Mouse (Mus musculus) left cerebral cortex, adult 11 months (tissue): ENCODE data around the gene 2700081O15Rik.

ENCODE experiments used
- DNase-seq: peaks from one replicate; pipeline ENCODE4 v3.0.0; 2022; ENCODE audit warnings: low spot score

2700081O15Rik gene

DNA sequence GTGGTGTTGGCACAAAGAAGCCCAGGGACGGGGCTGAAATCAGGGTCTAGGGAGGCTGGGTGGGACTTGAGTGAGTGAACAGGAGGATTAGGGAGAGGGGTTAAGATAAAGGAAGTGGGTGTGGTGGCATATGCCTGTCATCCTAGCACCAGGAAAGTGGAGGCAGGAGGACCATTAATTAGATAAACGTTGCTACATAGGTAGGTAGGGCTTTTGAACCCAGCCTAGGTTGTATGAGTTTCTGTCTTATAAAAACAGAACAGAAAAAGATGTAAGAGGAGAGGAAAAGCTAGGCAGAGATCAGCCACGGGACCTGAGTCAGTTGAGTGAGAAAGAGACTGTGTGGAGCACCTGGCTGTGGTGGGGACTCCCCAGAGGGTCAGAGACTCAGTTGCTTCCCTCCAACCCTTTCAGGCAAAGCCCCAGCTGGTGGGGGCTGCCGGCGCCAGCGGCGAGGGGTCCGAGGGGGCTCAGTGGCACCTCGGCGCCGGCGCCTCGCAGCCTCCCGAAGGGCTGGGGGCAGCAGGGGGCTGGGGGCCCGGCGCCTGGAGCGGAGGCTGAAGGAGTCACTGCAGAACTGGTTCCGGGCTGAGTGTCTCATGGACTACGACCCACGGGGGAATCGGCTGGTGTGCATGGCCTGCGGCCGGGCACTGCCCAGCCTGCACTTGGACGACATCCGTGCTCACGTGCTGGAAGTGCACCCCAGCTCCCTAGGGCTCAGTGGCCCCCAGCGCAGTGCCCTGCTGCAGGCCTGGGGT lies 3.6 kb downstream of the 2700081O15Rik start:
- DNase-seq = no peak

- DNase-seq = peak; percentile 68
Measured at GRCm38 (mm10) chr19:7421602-7422591, 4.5 kb downstream of the 2700081O15Rik start.

- DNase-seq = no peak
Measured at GRCm38 (mm10) chr19:7422656-7423027, 5.2 kb downstream of the 2700081O15Rik start.

DNA sequence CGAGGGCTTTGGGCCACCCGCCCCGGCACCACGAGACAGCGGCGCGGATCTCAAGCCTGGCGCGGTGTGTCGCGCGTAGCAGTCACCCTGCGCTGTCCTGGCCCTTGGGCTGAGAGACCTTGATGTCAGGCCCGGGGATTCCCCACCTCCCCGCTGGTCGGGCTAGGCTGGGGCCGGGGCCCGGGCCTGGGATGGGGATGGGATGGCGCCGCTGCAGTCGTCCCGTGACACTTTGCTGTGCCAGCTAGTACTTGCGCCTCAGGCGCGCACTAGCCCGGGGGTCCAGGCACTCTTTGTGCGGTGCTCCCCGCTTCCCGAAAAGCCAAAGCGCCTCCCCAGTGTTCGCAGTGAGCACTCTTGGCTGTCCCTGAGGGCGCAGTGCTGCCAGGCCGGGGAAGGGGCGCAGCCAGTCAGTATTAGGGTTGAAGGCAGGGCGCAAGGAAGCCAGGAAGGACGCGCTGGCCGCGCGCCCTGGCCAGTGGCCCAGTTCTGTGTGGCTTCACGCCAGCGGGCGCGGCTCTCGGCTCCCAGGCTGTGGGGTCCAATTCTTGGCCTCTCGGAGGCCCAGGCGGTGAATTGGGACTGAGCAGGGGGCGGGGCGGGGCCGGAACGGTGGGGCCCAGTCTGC lies 5.7 kb downstream of the 2700081O15Rik start:
- peak; percentile 58 for DNase-seq

DNA sequence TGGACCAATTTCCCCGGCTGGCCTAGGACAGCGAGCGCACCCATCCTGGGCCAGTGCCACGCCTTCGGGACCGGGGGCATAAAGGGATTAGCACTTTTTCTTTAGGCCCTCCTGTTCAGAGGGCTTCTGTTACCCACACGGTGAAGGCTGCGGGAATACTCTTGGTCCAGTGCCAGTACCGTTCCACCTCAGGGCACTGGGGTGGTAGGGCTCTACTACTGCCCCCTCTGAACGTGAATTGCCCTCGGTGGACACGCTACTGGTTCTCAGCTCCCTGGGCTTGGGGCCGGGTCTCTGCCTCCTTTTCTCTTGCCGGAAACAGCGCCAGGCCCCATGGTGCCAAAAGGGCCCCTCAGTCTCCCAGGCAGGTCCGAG lies 6.2 kb downstream of the 2700081O15Rik start:
- DNase-seq = no peak

- no peak for DNase-seq
Measured at GRCm38 (mm10) chr19:7424131-7424530, 6.7 kb downstream of the 2700081O15Rik start.

DNA sequence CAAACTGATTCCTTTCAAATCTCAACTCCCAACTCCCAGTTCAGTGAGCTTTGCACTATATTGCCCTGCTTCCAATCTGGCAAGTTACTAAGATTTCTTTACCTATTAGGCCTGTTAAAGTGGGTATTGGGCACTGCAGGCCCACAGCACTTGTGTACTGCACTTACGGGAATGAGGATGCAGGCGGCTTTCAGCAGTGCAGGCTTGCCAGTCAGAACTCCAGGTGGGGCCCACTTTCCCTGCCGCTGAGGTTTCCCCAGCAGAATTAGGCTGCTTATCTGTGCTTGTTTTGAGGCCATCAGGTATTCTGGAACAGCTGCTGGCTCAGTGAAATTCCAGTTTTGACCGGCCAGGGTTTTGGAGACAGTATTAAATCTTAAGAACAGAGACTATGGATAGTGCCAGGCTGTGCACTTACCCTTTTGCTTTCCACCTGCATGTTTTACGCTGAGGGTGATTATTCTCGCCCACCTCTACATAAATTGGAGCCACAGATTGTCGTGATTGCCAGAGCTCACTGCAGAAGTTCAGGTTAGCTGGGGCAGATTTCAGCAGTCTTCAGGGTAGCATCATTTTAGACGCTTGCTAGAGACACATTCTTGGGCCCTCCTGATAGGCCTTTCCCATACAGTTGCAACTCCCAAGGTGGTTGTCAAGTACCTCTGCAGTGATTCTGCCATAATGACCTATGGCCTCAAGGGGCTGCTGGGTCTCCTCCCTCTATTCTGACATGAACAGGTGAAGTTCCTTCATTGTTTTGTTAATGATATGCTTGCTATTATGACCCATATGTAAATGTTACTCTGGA lies 7.4 kb downstream of the 2700081O15Rik start:
- DNase-seq = no peak

DNA sequence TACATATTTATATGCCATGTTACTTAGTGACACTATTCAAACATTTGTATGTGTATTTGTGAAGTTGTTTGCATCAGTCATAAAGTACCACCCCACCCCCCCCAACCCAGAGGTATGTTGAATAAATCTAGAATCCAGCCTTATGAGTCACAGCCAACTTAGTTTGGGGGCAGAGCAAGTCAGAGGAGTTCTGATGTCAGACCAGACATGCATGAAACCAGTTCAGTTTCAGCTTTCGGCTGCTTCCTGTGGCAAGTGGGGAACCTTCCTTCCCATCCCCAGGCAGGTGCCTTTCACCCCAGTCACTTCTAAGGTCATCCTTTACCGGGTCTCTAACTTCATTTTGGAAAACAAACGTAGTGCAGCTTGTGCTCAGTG lies 8.0 kb downstream of the 2700081O15Rik start:
- DNase-seq = no peak

DNA sequence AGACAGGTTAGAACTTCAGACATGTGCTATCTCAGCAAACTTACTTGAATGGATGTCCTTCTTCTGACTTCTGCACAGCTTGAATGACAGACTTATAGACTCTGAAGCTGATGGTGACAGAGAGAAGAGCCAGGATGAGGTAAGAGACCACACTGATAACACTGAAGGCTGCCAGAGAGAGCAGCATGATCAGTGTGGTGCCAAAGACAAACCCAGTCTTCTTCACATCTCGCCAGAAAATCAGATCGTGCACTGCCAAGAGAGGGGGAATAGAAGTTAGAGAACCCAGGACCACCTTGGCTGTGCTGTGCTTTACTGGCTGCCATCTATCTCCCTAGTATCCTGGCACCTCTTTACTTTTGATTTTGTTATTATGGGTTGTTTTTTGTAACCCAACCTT lies 17.5 kb downstream of the 2700081O15Rik start:
- DNase-seq = no peak

- DNase-seq = peak; percentile 63
Measured at GRCm38 (mm10) chr19:7436061-7436970, 18.9 kb downstream of the 2700081O15Rik start.

GRCm38 (mm10) chr19:7438295-7438694 lies 20.9 kb downstream of the 2700081O15Rik start:
- no peak for DNase-seq

DNA sequence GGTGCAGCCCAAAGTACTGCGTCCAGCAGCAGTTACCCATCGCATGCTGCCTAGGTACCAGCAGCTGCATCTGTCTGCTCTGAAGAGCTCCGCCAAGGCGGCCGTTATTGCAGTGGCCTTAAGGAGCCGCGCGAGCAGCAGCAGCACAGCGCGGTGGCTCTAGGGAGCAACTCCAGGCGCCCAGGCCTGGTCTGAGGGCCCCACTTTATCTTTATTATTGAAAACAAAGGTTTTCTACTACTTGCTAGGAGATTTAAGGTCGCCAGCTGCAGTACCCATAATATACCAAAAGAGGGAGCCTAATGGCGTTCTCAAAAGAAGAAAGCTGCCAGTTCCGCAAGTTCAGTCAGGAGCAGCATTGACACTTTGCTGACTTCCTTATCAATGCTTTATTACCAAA lies 24.1 kb downstream of the 2700081O15Rik start:
- no peak for DNase-seq

GRCm38 (mm10) chr19:7445105-7445504 lies 27.7 kb downstream of the 2700081O15Rik start:
- DNase-seq = no peak

- no peak for DNase-seq
Measured at GRCm38 (mm10) chr19:7445596-7445995, 28.2 kb downstream of the 2700081O15Rik start.

GRCm38 (mm10) chr19:7456803-7457202 lies 39.4 kb downstream of the 2700081O15Rik start:
- DNase-seq = no peak

GRCm38 (mm10) chr19:7458901-7459300 lies 41.5 kb downstream of the 2700081O15Rik start:
- DNase-seq = no peak

- no peak for DNase-seq
Measured at GRCm38 (mm10) chr19:7459370-7459769, 41.9 kb downstream of the 2700081O15Rik start.

DNA sequence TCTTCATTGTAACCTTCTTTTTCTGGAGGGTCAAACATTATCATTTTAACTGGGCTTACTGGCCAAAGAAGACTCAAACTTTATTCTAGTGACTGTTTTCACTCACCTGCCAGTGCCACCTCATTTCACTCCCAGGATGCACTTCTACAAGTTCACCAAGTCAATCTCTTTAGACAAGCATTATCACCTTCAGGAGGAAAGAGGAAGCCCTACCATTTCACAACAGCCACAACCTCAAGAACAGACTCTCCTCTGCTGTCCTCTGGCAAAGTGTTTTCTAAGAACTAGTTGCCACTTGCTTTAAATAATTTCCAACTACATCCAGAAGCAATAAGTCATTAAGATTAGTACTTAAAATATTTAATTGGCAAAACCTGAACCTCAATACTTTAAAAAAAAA lies 50.5 kb downstream of the 2700081O15Rik start:
- DNase-seq = no peak

DNA sequence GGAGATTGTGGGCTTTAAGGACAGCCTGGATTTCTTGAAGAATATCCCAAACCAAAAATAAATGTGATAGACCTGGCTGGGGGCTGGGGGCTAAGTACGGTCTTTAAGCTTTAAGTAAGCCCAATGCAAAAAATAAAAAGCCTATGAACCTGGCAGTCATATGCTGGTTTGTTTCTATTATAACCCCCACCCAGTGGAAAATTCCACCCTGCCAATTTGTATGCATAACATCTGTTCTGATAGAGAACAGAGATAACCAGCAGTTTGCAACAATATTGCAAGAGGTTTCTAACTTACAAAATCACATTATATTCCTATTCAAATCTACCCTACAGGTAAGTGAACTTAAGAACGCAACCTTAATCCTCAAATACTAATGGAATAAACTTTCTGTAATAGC lies 53.2 kb downstream of the 2700081O15Rik start:
- no peak for DNase-seq
